Mouse (Mus musculus): ENCODE results near the gene Spam1.

DNA sequence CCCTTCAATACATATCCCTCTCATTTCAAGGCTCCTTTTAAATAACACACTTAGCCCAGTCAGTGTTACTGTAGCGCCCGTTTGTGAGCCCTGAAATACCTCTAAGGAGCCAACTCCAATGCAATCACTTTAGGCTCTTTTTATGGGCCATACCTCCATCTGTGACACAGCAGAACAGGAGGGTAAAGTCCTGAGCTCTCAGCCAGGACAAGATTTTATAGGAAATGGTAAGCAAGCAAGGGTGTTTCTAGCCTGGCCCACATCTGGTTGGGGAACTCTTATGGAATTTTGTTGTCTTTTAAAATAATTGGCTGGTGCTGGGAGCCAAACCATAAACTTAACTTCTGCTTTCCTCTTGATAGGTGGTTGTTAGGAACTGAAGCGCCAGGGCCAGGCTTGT lies 31.7 kb upstream of the Spam1 start:
- TF ChIP-seq CTCF (IDR thresholded peaks at IDR 0.05; ENCODE audit: control insufficient read depth, insufficient read depth, low read length) (no peak), POLR2A (IDR thresholded peaks at IDR 0.05; ENCODE audit: borderline replicate concordance, control insufficient read depth, low read depth, low read length) (no peak)

Measured in bone marrow, adult 2 months (tissue).